Mouse (Mus musculus) liver, embryonic 12.5 days (tissue): ENCODE results near the gene Gm16503. TPM values are rescaled to one million over a fixed set of nuclear protein-coding genes. Genes with fewer than 3 reads are reported as not detected.
"Not testable (repeated sequence)": the region's sequence is repeated elsewhere in the genome, so short reads cannot be mapped to it uniquely, and the experiment has no call there.

ENCODE experiments used
- ATAC-seq: fragments of 200-750 bp; cut with Nextera tagmentation; 2 replicates; pipeline ENCODE4 v1.8.0; 2017; ENCODE audit warnings: moderate number of reproducible peaks, mild to moderate bottlenecking, moderate library complexity
- H3K27ac ChIP-seq: fragments of 300-500 bp; sonication (generic); 2 replicates; pipeline ENCODE4 v1.5.1; 2016; ENCODE audit warnings: mild to moderate bottlenecking
- H3K27me3 ChIP-seq: fragments of 300-500 bp; sonication (generic); replicated peaks from 2 replicates; pipeline ENCODE4 v1.6.1; 2016; ENCODE audit warnings: mild to moderate bottlenecking, moderate library complexity
- H3K36me3 ChIP-seq: fragments of 300-500 bp; sonication (generic); 2 replicates; pipeline ENCODE4 v1.6.1; 2016; ENCODE audit warnings: mild to moderate bottlenecking, moderate library complexity
- H3K4me1 ChIP-seq: fragments of 300-500 bp; sonication (generic); 2 replicates; pipeline ENCODE4 v1.6.1; 2016
- H3K4me2 ChIP-seq: fragments of 300-500 bp; sonication (generic); 2 replicates; pipeline ENCODE4 v1.6.1; 2016; ENCODE audit warnings: mild to moderate bottlenecking, moderate library complexity
- H3K4me3 ChIP-seq: fragments of 300-500 bp; sonication (generic); 2 replicates; pipeline ENCODE4 v1.5.1; 2016; ENCODE audit warnings: mild to moderate bottlenecking, moderate library complexity
- H3K9ac ChIP-seq: fragments of 300-500 bp; sonication (generic); 2 replicates; pipeline ENCODE4 v1.6.1; 2016; ENCODE audit warnings: mild to moderate bottlenecking, moderate library complexity
- H3K9me3 ChIP-seq: fragments of 300-500 bp; sonication (generic); replicated peaks from 2 replicates; pipeline ENCODE4 v1.6.1; 2016; ENCODE audit warnings: mild to moderate bottlenecking, moderate library complexity
- WGBS: fragments of 180-500 bp; shearing (Covaris S2); methylation state at CpG from one replicate; pipeline ENCODE4 v1.1.7; 2016; ENCODE audit not compliant: insufficient replicate concordance; 5-methylcytosine and 5-hydroxymethylcytosine counted together
- polyA plus RNA-seq: library from polyadenylated mRNA; unstranded; fragments of >200 nt; fragmentation: Nextera tagmentation; extraction: Ambion mirVana; gene quantifications from 2 replicates; pipeline ENCODE4 v1.2.1, GENCODE M21; 2016

Gm16503 gene
- polyA plus RNA-seq, 1 experiment from 2014 or later, result 0.14 TPM

DNA sequence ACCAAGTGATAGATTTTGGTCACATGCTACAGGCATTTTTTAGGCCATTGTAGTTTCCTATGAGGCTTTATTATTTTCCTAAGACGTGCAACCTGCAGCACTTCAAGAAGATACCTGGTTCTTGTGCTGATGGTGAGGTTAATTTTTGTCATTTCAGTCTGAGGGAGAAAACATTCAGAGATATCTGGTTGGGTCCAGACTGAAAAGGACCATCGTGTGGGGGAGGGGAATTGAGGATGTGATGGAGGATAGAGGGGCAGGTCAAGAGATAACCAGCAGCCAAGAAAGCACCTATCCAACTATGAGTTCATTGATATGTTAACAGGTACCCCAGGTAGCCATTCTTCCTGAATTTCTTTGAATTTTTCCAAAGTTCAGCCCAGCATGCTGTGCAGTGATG lies 14.3 kb downstream of the Gm16503 start:
- WGBS, result 54% methylated on average over 2 of the region's 2 CpGs
- not testable (repeated sequence) for H3K4me1 ChIP-seq, H3K36me3 ChIP-seq, H3K4me2 ChIP-seq, ATAC-seq, H3K27ac ChIP-seq, H3K9ac ChIP-seq, H3K27me3 ChIP-seq, H3K4me3 ChIP-seq
- H3K9me3 ChIP-seq, result peaks cover 24% of the 10 kb centered on the region

GRCm38 (mm10) chr4:147556921-147557320 lies 16.9 kb downstream of the Gm16503 start:
- 20% methylated on average over 1 of the region's 1 CpGs for WGBS
- H3K4me2 ChIP-seq, result not testable (repeated sequence)

DNA sequence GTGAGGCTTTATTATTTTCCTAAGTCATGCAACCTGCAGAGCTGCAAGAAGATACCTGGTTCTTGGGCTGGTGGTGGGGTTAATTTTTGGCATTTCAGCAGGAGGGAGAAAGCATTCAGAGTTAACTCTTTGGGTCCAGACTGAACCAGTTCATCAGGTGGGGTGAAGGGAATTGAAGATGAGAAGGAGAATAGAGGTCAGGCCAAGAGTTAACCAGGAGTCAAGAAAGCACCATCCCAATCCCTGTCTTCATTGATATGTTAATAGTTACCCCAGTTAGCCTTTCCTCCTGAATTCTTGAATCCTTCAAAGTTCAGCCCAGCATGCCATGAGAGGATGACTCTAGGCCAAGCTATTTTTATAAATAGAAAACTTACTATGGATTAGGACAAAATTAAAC lies 18.0 kb downstream of the Gm16503 start:
- H3K9me3 ChIP-seq, result peaks cover 15% of the 10 kb centered on the region; the same call in 1 of the 2 replicates
- not testable (repeated sequence) for ATAC-seq, H3K27ac ChIP-seq, H3K27me3 ChIP-seq, H3K4me3 ChIP-seq, H3K4me2 ChIP-seq, H3K36me3 ChIP-seq, H3K9ac ChIP-seq, H3K4me1 ChIP-seq

More at GRCm38 (mm10) chr4:147556921-147557320, 16.9 kb downstream of the Gm16503 start:
- not testable (repeated sequence) for ATAC-seq, H3K9ac ChIP-seq, H3K4me3 ChIP-seq, H3K36me3 ChIP-seq, H3K27ac ChIP-seq, H3K4me1 ChIP-seq, H3K27me3 ChIP-seq
- peaks cover 16% of the 10 kb centered on the region; the same call in 1 of the 2 replicates for H3K9me3 ChIP-seq

GRCm38 (mm10) chr4:147559096-147559495 lies 19.1 kb downstream of the Gm16503 start:
- not testable (repeated sequence) for H3K27ac ChIP-seq, H3K4me2 ChIP-seq, H3K9ac ChIP-seq, H3K4me3 ChIP-seq, H3K36me3 ChIP-seq, H3K27me3 ChIP-seq, ATAC-seq, H3K4me1 ChIP-seq
- H3K9me3 ChIP-seq, result peaks cover 11% of the 10 kb centered on the region; the same call in 1 of the 2 replicates
- 33% methylated on average over 1 of the region's 1 CpGs for WGBS

DNA sequence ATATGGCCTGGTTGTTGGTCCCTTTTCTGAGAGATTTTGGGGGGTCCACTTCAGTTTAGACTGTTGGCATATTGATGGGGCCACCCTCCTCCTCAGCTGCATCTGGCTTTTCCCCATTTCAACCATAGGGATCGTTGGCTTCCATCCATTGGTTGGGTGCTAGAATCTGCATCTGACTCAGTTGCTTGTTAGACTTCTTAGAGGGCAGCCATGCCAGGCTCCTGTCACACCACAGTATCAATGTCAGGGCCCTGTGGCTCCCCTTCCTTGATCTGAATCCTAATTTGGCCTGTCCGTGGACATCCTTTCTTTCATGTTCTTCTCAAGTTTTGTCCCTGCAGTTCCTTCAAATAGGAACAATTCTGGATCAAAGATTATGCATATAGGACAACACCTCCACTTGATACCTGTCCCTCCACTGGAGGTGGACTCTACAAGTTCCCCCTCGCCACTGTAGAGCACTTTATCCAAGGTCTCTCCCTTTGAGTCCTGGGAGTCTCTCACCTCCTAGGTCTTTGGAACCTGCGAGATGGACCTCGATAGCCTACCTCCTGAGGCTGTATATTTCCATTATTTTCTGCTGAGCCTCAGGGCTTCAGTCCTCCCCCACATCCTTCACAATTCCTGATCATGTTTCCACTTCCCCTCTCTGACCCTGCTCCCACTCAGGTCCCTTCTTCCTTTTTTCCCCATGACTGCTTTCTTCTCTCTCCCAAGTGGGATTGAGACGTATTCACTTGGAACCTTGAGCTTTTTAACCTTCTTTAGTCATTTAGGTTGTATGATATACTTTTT lies 25.6 kb downstream of the Gm16503 start:
- WGBS, result 51% methylated on average over 6 of the region's 6 CpGs
- H3K27me3 ChIP-seq, result no peaks in the 10 kb centered on the region
- H3K36me3 ChIP-seq, result no peaks in the 10 kb centered on the region
- H3K4me2 ChIP-seq, result no peak overlapping the region
- H3K4me3 ChIP-seq, result no peak overlapping the region
- no peaks in the 10 kb centered on the region for H3K4me1 ChIP-seq
- H3K9me3 ChIP-seq, result peaks cover 5% of the 10 kb centered on the region; the same call in 1 of the 2 replicates
- H3K27ac ChIP-seq, result no peak overlapping the region
- no peak overlapping the region for H3K9ac ChIP-seq
- ATAC-seq, result no peak

DNA sequence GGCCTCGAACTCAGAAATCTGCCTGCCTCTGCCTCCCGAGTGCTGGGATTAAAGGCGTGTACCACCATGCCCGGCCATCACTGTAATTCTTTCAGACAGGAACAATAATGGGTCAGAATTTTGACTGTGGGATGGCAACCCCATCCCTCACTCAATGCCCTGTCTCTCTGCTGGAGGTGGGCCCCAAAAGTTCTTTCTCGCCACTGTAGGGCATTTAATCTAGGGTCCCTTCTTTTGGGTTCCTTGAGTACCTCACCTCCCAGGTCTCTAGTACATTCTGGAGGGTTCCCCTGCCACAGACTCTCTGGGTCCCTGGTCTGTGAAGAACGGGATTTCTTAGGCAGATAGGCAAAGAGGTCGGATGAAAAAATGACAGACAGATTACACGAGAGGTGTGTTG lies 31.1 kb downstream of the Gm16503 start:
- not testable (repeated sequence) for H3K9me3 ChIP-seq, H3K27ac ChIP-seq, H3K27me3 ChIP-seq, H3K9ac ChIP-seq, H3K36me3 ChIP-seq, H3K4me1 ChIP-seq, H3K4me2 ChIP-seq, H3K4me3 ChIP-seq, ATAC-seq
- 59% methylated on average over 8 of the region's 8 CpGs for WGBS

DNA sequence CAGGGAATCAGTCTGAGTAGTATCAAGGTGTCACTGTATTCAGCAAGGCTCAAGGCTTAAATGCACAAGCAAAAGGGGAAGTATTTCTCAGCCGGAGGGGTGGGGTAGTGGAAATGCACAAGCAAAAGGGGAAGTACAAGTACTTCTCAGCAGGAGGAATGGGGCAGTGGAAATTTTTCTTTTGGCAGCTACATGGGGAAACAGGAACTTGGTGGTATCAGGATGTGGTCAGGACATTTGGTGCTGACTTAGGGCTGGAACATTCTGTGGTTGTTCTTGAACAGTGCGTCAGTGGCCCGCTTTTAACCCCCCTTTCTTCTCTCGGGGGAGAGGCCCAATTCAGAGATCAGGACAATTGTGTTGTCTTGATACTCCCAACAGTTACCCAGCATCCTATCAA lies 39.4 kb downstream of the Gm16503 start:
- H3K9ac ChIP-seq, H3K27me3 ChIP-seq, H3K4me1 ChIP-seq, H3K27ac ChIP-seq, H3K4me2 ChIP-seq, H3K4me3 ChIP-seq, ATAC-seq, H3K36me3 ChIP-seq: not testable (repeated sequence)
- peaks cover 21% of the 10 kb centered on the region for H3K9me3 ChIP-seq
- 63% methylated on average over 4 of the region's 4 CpGs for WGBS

DNA sequence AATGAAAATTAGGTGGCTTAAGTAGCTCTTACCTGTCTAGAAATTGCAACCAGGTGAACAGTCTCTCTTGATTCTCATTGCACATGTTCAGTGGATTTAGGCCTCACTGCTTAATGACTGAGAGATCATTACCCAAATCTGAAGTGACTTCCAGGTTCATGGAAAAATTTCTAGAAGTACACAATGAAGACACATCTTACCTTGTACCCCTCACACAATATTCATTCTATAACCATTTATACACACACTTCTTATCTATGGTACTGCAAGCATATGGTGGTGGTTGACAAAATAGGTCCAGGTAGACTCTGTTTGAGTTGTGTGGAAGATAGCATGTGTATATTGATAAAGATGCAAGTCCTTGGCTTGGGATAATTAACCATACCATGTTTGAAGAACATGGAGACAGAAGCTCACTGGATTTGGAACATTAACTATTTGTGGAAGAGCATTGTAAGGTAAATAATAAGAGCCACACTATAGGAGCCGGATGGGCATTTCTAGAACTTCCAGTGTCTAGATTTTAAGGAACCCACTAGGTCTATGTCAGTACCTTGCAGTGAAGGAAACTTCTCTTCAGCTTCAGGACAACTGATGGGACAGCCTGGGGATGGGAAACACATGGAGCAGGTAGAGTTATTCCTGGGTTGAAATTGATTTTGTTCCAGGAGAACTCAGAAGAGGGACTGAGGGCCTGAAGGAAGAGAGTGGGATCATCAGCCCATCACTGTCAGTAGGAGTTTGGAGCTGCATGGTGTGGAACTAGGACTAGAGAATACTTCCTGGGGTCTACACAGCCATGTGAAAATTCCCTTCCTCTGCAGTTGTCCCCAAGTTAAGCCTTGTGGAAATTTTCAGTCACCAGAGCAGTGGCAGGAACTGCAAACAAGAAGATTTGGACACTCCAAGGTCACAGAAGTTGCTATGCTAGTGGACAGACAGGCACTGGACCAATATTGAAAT lies 46.8 kb downstream of the Gm16503 start:
- Histone ChIP-seq H3K4me1 (no peaks in the 10 kb centered on the region), H3K4me2 (no peak overlapping the region), H3K9ac (no peak overlapping the region), H3K9me3 (peaks cover 22% of the 10 kb centered on the region), H3K27ac (no peak overlapping the region), H3K27me3 (no peaks in the 10 kb centered on the region), H3K4me3 (no peak overlapping the region), H3K36me3 (no peaks in the 10 kb centered on the region)
- 42% methylated on average over 1 of the region's 1 CpGs for WGBS
- ATAC-seq, result no peak

Other genes with a start within 250 kb of the Gm16503 start
- 0.19 and 0.20 TPM in 2 replicates for gene Zfp988, start 234.5 kb upstream of the Gm16503 start, polyA plus RNA-seq
- gene Zfp978, start 178.9 kb upstream of the Gm16503 start, polyA plus RNA-seq, result 0.26 and 0.32 TPM in 2 replicates
- 5.2 and 5.7 TPM in 2 replicates for gene Zfp982, start 47.8 kb upstream of the Gm16503 start, polyA plus RNA-seq
- 0.21 and 0.29 TPM in 2 replicates for gene Zfp985, start 13.1 kb downstream of the Gm16503 start, polyA plus RNA-seq
- 7.1 TPM in 2 replicates for gene Zfp979, start 102.3 kb downstream of the Gm16503 start, polyA plus RNA-seq
- not detected in 2 replicates for gene Zfp534, start 162.3 kb downstream of the Gm16503 start, polyA plus RNA-seq